Mouse (Mus musculus) left cerebral cortex, adult 8-10 months (tissue): Measurements from ENCODE around the gene Zbtb8a. TPM values are rescaled to one million over a fixed set of nuclear protein-coding genes. Genes with fewer than 3 reads are reported as not detected.
"Not testable (repeated sequence)": the region's sequence is repeated elsewhere in the genome, so short reads cannot be mapped to it uniquely, and the experiment has no call there.

Experiments used
- DNase-seq, 2 experiments: peaks; one replicate each; pipeline ENCODE4 v3.0.0; 2022; ENCODE audit warnings: low spot score in 2 of 2
- total RNA-seq, 4 experiments: library from RNA; stranded (reverse); gene quantifications; 2 replicates each; pipeline ENCODE4 v1.2.4; 2022

Gene Zbtb8a
- total RNA-seq, 4 experiments from 2014 or later = 4.6 to 7.3 (median 5.2) TPM

DNA sequence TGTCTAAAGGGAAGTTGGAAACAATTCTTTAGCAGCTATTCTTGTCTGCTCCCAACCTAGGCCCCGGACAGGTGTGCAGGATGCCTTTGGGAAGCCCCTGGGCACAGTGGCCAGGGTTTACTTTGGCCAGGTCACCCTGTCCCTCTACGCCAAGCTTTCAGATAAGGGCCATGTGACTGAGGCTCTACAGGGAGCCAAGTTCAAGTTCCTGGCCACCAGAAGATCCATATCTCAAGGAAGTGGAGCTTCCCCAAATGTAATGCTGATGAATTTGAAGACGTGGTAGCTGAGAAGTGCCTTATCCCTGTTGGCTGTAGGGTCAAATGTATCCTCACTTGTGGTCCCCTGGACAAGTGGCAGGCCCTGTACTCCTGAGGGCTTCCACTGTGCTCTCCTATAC, 1.9 kb upstream of the Zbtb8a start:
- DNase-seq = no peak

DNA sequence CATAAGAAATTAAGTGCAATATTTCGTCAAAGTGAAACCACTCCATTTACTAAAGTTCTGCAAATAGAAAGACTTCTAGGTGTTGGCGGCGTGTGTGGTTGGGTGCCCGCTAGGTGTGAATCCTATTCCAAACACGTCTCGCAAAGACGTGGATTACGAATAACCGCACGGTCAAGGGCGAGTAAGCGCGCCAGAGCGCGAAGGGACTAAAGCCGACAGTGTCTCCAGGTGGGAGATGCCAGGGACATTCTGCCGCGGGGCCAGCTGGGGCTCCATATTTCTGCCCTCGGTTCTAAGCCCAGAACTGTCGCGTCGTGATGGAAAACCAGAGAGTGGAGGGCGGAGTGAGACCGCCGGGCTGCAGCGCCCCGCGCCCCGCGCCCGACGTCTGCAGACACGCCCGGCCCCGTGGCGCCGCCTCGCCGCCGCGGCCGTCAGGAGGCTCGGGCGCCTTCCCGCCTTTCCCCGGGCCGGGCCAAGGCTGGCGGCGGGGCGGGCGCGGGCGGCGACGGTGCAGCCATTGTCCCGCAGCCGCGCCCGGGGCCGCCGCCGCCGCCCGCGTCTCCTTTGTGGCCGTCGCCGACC, 863 bp downstream of the Zbtb8a start:
- DNase-seq = peak; percentile 16 to 45

DNA sequence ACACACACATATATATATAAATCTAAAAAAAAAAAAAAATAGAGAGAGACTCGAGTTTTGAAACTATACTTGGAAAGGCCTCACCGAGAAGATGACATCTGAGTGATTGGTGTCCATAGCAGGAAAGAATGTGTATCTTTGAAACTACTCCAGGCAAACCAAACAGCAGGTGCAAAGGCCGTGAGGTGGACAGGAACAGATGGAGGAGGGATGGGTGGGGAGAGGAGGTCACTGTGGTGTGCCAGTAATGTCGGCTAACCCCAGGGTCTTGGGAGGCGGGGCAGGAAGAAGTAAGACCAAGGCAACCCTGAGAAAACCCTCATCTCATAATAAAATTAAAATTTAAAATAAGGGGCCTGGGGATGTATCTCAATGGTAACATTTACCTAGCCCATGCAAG, 2.1 kb downstream of the Zbtb8a start:
- no peak for DNase-seq

DNA sequence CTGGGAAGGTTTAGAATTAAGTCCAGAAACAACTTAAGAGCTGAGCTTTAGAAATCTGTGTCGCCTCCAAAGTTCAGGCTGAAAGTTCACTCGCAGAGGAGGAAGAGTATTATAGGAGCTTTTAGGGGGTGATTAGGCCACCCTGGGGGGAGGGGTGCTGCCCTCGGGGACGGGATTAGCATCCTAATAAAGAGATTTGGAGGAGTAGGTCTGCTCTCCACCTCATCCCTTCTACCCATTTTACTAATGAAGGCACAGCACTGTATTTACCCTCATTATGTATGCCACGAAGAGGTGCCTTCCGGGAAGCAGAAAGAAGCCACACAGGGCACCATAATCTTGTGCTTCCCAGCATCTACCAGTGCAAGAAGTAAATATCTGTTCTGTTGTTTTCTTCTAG, 2.9 kb downstream of the Zbtb8a start:
- DNase-seq = no peak

DNA sequence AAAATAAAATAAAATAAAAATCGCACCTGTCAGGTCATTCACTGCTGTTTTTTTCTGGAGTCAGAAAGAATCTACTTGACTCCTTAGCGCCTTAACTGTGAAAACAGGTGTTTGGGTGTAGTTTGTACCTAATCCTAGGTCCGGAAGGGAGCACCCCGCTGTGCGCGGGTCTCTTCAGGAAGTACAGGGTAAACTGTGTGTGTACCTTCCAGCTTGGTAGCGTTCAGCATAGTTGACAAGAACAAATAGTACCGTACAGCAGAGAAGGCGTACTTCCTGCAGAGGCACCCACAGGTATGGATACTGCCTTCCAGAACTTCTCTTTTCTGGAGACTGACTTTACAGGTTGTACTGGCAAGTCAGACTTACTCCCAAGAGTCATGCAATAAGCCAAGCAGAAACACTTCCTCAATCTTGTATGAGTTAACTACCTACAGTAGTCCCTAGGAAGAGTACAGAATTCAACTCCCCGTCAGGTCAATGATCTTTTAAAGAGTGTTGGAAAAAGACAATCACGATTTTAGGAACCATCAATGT, 3.6 kb downstream of the Zbtb8a start:
- DNase-seq = no peak

DNA sequence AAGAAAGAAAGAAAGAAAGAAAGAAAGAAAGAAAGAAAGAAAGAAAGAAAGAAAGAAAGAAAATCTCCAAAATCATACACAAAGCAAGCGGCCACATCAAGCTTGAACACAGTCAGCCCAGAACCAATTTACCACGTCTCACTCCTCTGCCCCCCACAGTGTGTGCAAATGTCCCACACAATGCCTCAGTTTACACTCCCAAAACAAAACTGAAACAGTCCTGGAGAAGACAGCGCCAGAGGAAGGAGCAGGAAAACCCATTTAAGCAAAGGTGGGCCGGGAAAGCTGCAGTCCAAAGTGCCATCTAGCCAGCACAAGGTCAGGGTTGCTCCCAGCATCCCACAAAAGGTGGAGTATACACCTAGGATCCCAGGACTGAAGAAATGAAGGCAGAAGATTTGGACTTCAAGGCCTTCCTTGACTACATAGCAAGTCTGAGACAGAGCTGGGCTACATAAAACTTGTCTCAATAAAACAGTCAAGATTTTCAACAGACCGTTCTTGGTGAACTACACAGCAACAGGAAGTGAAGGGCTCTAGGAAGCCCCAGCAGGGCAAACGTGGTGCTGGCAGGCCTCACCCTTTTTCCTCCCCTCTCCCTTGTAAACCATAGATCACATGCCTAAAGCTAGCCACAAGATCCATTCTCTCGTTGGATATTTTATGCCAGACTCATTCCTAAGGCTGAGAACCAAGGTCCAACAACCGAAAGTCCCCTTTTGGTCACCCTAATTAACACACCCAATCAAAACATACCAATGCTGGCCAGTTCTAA, 4.5 kb downstream of the Zbtb8a start:
- DNase-seq = no peak

DNA sequence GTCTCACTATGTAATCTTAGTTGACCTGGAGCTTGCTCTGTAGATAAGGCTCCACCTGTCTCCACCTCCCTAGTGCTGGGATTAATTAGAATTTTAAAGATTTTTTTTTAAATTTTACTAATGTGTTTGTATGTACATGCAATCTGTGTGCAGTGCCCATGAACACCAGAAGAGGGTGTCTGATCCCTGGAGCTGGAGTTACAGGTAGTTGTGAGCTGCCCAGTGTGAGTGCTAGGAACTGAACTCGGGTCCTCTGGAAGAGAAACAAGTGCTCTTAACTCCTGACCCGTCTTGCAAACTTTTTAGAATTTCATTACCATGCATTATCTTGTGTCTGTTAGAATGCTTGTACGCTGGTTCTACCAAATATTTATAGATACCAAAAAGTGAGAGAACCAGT, 6.5 kb downstream of the Zbtb8a start:
- DNase-seq = no peak

- DNase-seq = no peak
These were observed 12.7 kb downstream of the Zbtb8a start for GRCm38 (mm10) chr4:129365224-129365623.

DNA sequence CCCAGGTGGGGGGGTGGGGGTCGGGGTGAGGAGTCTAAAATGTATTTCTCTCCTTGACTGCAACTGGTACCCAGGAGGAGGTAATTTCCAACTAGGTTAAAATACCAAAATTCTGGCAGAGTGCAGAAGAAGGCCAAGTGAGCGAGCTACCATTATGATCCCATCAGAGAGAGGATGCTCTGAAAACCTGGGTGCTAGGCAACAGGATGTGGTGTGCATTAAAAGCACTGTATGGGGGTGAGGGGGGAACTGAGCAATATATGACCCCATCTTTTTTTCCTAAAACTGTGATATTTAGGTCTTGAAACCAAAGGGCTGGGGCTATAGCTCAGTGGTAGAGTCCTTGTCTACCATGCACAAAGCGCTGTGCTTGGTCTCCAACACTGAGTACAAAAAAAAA, 13.5 kb downstream of the Zbtb8a start:
- DNase-seq = no peak

- DNase-seq = no peak
These were observed 14.5 kb downstream of the Zbtb8a start for GRCm38 (mm10) chr4:129363463-129363862.

DNA sequence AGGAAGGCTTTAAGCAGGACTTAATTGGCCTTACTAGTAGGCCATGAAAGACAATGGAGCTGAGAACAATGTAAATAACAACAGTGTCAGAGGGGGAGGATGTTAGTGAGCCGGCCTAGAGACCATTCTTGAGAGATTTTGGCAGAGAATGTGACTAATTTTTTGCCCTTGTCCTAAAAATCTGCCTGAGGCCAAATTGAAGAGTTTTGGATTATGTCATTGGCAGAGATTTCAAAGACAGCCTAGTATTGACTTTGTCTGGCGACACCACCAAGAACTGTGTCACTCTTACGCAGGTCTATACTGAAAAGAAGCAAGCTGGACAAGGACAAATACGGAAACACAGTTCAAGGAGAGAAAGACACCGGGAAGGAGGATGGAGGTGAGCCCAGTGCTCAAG, 15.1 kb downstream of the Zbtb8a start:
- no peak for DNase-seq

DNA sequence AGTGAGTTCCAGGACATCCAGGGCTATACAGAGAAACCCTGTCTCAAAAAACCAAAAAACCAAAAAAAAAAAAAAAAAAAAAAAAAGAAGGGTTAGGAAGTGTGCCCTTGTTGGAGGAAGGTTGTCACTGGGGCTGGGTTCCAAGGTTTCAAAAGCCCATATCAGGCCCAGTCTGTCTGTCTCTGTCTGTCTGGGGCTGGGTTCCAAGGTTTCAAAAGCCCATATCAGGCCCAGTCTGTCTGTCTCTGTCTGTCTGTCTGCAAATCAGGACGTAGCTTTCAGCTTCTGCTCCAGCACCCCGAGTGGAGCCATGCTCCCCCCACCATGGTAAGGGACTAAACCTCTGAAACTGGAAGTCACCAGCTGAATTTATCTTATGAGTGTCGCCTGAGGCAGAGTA, 15.7 kb downstream of the Zbtb8a start:
- not testable (repeated sequence) for DNase-seq

GRCm38 (mm10) chr4:129357613-129358163, 20.2 kb downstream of the Zbtb8a start:
- no peak for DNase-seq

DNA sequence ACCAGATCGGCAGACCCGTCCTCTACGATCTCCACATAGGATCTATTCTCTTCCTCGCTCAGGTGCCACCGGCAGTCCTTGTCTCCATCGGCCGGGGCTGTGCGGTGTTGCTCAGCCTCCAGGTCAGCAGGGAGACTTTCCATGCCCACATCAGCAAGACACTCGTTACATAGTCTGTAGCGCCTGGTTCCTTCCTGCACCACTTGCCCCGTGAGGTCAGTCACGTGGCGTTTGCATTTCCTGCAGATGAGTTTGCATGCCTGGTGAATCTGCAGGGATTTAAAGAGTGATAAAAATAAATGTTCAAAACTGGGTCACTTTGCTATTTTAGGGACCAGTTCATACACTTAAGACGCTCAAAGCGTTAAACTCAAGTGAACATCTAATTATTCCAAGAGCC, 23.7 kb downstream of the Zbtb8a start:
- no peak for DNase-seq

GRCm38 (mm10) chr4:129353176-129353575, 24.7 kb downstream of the Zbtb8a start:
- no peak for DNase-seq

GRCm38 (mm10) chr4:129351111-129351510, 26.8 kb downstream of the Zbtb8a start:
- peak; percentile 10 to 73 for DNase-seq

- peak; percentile 23 to 40 for DNase-seq
These were observed 27.3 kb downstream of the Zbtb8a start for GRCm38 (mm10) chr4:129350644-129351043.

GRCm38 (mm10) chr4:129346481-129347154, 31.3 kb downstream of the Zbtb8a start:
- peak; percentile 21 to 30 for DNase-seq

- DNase-seq = no peak
These were observed 35.2 kb downstream of the Zbtb8a start for GRCm38 (mm10) chr4:129342705-129343104.

- DNase-seq = no peak
These were observed 36.0 kb downstream of the Zbtb8a start for GRCm38 (mm10) chr4:129341888-129342287.

- no peak for DNase-seq
These were observed 38.2 kb downstream of the Zbtb8a start for GRCm38 (mm10) chr4:129339743-129340142.

DNA sequence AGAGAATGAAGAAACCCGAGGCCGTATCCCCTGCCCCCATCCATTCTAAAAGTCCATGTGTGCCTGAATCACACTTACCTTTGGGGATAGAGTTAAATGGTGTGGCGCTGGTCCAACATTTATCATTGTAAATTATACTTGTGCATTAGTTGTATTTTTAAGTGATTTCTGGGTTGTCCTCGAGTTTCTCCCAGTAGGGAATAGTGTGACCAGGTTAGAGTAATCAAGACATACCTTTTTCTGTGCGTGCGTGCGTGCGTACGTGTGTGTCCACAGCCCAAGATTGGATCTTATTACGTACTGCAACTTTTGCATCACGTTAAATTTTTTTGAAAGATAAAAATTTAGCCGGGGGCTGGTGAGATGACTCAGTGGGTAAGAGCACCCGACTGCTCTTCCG, 41.6 kb downstream of the Zbtb8a start:
- no peak for DNase-seq
